Mouse (Mus musculus) neutrophil, adult 5-6 weeks (primary cell): ENCODE results near the gene Mipol1. TPM values are rescaled to one million over a fixed set of nuclear protein-coding genes. Genes with fewer than 3 reads are reported as not detected.

Source experiments
- ATAC-seq: fragments of 151-379, 151-347 bp; 2 replicates; pipeline ENCODE4 v1.8.0; 2017; ENCODE audit warnings: mild to moderate bottlenecking, moderate TSS enrichment; ENCODE audit not compliant: insufficient number of reproducible peaks, poor library complexity, low FRiP score, severe bottlenecking; ENCODE audit errors: extremely low read depth
- total RNA-seq: library from RNA; stranded (forward); fragments of 200-1000 nt; gene quantifications from 2 replicates; pipeline ENCODE4 v1.2.3, GENCODE M21; 2017

Mipol1 gene
- total RNA-seq, 1 experiment from 2014 or later = 6.5 TPM

- ATAC-seq = no peak
Observed at GRCm38 (mm10) chr12:57496347-57497119, 266.3 kb downstream of the Mipol1 start.

GRCm38 (mm10) chr12:57500246-57500645, 270.0 kb downstream of the Mipol1 start:
- ATAC-seq = no peak

GRCm38 (mm10) chr12:57505329-57505728, 275.1 kb downstream of the Mipol1 start:
- ATAC-seq = no peak

- no peak for ATAC-seq
Observed at GRCm38 (mm10) chr12:57508938-57509337, 278.7 kb downstream of the Mipol1 start.

GRCm38 (mm10) chr12:57509726-57510125, 279.5 kb downstream of the Mipol1 start:
- ATAC-seq = no peak

GRCm38 (mm10) chr12:57511127-57511526, 280.9 kb downstream of the Mipol1 start:
- ATAC-seq = no peak

GRCm38 (mm10) chr12:57511560-57511959, 281.3 kb downstream of the Mipol1 start:
- no peak for ATAC-seq

GRCm38 (mm10) chr12:57514552-57514951, 284.3 kb downstream of the Mipol1 start:
- ATAC-seq = no peak

- ATAC-seq = no peak
Observed at GRCm38 (mm10) chr12:57515702-57516377, 285.6 kb downstream of the Mipol1 start.

GRCm38 (mm10) chr12:57528335-57528734, 298.1 kb downstream of the Mipol1 start:
- ATAC-seq = no peak

GRCm38 (mm10) chr12:57530474-57530873, 300.2 kb downstream of the Mipol1 start:
- no peak for ATAC-seq

- ATAC-seq = no peak
Observed at GRCm38 (mm10) chr12:57534517-57534878, 304.3 kb downstream of the Mipol1 start.

GRCm38 (mm10) chr12:57534879-57535611, 304.8 kb downstream of the Mipol1 start:
- no peak for ATAC-seq

- no peak for ATAC-seq
Observed at GRCm38 (mm10) chr12:57536056-57536908, 306.1 kb downstream of the Mipol1 start.

GRCm38 (mm10) chr12:57536909-57537670, 306.9 kb downstream of the Mipol1 start:
- ATAC-seq = no peak

GRCm38 (mm10) chr12:57537791-57538587, 307.8 kb downstream of the Mipol1 start:
- no peak for ATAC-seq
